Mouse (Mus musculus) limb, embryonic 13.5 days (tissue): Measurements from ENCODE around the gene Bmpr1b. TPM values are rescaled to one million over a fixed set of nuclear protein-coding genes. Genes with fewer than 3 reads are reported as not detected.

ENCODE experiments used
- ATAC-seq: fragments of 200-750 bp; cut with Nextera tagmentation; 2 replicates; pipeline ENCODE4 v1.8.0; 2017; ENCODE audit warnings: low read depth, moderate number of reproducible peaks, moderate TSS enrichment; ENCODE audit not compliant: low FRiP score
- H3K27ac ChIP-seq: fragments of 300-500 bp; sonication (generic); 2 replicates; pipeline ENCODE4 v1.5.1; 2015; ENCODE audit warnings: inconsistent platforms, mild to moderate bottlenecking, moderate library complexity
- H3K27me3 ChIP-seq: fragments of 300-500 bp; sonication (generic); 2 replicates; pipeline ENCODE4 v1.6.1; 2015; ENCODE audit warnings: mild to moderate bottlenecking, inconsistent platforms
- H3K36me3 ChIP-seq: fragments of 300-500 bp; sonication (generic); 2 replicates; pipeline ENCODE4 v1.6.1; 2015; ENCODE audit warnings: inconsistent platforms, mild to moderate bottlenecking, moderate library complexity
- H3K4me1 ChIP-seq: fragments of 300-500 bp; sonication (generic); 2 replicates; pipeline ENCODE4 v1.6.1; 2015; ENCODE audit warnings: inconsistent platforms
- H3K4me2 ChIP-seq: fragments of 300-500 bp; sonication (generic); replicated peaks from 2 replicates; pipeline ENCODE4 v1.6.1; 2015; ENCODE audit warnings: inconsistent platforms, mild to moderate bottlenecking, moderate library complexity
- H3K4me3 ChIP-seq: fragments of 300-500 bp; sonication (generic); 2 replicates; pipeline ENCODE4 v1.5.1; 2015; ENCODE audit warnings: moderate library complexity, mild to moderate bottlenecking, inconsistent platforms
- H3K9ac ChIP-seq: fragments of 300-500 bp; sonication (generic); 2 replicates; pipeline ENCODE4 v1.6.1; 2015; ENCODE audit warnings: mild to moderate bottlenecking, inconsistent platforms
- H3K9me3 ChIP-seq: fragments of 300-500 bp; sonication (generic); 2 replicates; pipeline ENCODE4 v1.6.1; 2016; ENCODE audit warnings: inconsistent platforms
- WGBS: fragments of 180-500 bp; shearing (Covaris S2); methylation state at CpG from one replicate; pipeline ENCODE4 v1.1.7; 2015; 5-methylcytosine and 5-hydroxymethylcytosine counted together
- polyA plus RNA-seq: library from polyadenylated mRNA; unstranded; fragments of >200 nt; fragmentation: Nextera tagmentation; extraction: Ambion mirVana; gene quantifications from 2 replicates; pipeline ENCODE4 v1.2.1, GENCODE M21; 2015

The Bmpr1b gene
- polyA plus RNA-seq, 1 experiment from 2014 or later, result 15.6 TPM

DNA sequence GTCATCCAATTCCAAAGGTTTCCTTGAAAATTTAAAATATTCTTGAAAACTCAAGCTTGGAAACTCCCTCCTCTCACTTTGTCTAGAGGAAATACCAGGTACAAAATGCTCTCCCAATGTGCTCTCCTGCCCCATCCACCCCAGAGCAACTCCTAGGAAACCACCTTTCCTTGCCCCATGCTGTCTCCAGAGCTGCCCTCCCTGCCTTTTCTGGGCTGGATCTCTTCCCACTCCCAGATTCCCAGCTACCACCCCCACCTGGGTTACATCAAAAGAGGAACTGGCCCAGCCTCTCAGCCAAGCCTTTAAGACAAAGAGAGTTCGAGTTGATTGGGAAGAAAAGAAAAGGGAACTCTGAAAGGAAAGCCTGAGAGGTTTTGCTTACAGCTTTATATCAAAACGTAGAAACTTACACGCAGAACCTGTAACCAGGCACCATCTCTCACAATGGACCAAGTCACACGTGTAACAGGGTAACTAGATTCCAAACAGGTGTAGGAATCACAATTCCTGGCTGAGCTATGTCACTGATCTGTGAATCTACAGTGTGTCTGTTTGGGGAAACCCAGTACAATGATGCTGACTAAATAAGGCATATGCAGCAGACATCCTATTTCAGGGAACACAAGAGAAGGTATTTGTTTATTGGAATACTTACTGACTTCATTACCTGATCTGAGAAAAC lies 272.2 kb downstream of the Bmpr1b start:
- H3K4me3 ChIP-seq, result no peak overlapping the region
- 0 out of 2 replicates have a peak, but pooled peaks cover 4% of the 10 kb centered on the region for H3K9me3 ChIP-seq
- no peak for ATAC-seq
- no peak overlapping the region for H3K4me2 ChIP-seq
- no peak overlapping the region; the same call in 1 of the 2 replicates for H3K27ac ChIP-seq
- H3K36me3 ChIP-seq, result no peaks in the 10 kb centered on the region
- no peaks in the 10 kb centered on the region for H3K27me3 ChIP-seq
- 22% methylated on average over 4 of the region's 4 CpGs for WGBS
- H3K4me1 ChIP-seq, result peaks cover 34% of the 10 kb centered on the region
- no peak overlapping the region for H3K9ac ChIP-seq

DNA sequence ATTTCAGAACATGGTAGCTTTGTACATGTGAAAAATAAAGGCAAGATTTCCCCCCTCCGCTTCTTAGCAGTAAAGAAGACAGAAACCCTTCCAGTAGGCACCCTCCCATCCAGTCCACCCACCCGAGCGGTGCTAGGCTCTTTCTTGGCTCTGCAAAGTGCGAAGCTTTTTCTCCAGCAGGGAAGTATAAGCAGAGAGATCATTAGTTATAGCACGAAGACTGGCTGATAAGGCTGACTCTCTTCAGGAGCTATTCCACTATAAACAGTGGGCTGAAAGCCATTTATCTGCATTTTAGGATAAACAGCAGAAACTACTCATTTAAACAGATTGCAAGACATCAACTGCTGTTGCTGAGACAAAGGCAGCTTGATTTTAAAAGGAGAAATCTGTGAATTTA lies 274.1 kb downstream of the Bmpr1b start:
- Histone ChIP-seq H3K9me3 (0 out of 2 replicates have a peak, but pooled peaks cover under 1% of the 10 kb centered on the region), H3K4me1 (peaks cover 34% of the 10 kb centered on the region), H3K4me3 (no peak overlapping the region), H3K4me2 (no peak overlapping the region), H3K27ac (peak overlapping the region; percentile 3; the same call in 1 of the 2 replicates), H3K27me3 (no peaks in the 10 kb centered on the region), H3K36me3 (no peaks in the 10 kb centered on the region), H3K9ac (no peak overlapping the region)
- no peak for ATAC-seq
- WGBS, result 54% methylated on average over 5 of the region's 5 CpGs

DNA sequence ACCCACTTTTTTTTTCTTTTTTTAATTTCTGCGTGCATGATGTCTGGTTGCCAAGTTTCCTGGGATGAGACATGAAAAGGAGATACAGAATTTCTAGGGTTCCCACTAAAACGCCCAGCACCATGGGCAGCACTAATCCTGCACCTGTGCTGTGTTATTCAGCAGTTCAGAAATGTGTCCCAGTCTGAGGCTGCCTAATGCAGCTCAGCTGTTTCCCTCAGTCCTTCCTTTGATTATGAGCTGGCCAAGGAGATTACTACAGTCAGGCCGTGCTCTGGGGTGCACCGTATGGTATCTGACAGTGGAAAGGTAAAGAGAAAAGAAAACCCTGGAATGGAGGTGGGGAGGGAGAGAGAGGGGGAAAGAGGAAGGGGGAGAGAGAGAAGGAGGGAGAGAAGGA lies 278.6 kb downstream of the Bmpr1b start:
- H3K9me3 ChIP-seq, result no peaks in the 10 kb centered on the region
- no peak overlapping the region for H3K27ac ChIP-seq
- H3K36me3 ChIP-seq, result no peaks in the 10 kb centered on the region
- H3K4me3 ChIP-seq, result no peak overlapping the region
- peak; percentile 90; the same call in 1 of the 2 replicates for ATAC-seq
- H3K4me2 ChIP-seq, result no peak overlapping the region
- no peaks in the 10 kb centered on the region; the same call in 1 of the 2 replicates for H3K27me3 ChIP-seq
- no peak overlapping the region for H3K9ac ChIP-seq
- whole genome bisulfite sequencing, result 24% methylated on average over 4 of the region's 4 CpGs
- peaks cover 15% of the 10 kb centered on the region for H3K4me1 ChIP-seq

GRCm38 (mm10) chr3:141887476-141888274 lies 281.6 kb downstream of the Bmpr1b start:
- H3K4me1 ChIP-seq, result peaks cover 5% of the 10 kb centered on the region; the same call in 1 of the 2 replicates
- no peak overlapping the region for H3K4me3 ChIP-seq
- ATAC-seq, result no peak
- H3K36me3 ChIP-seq, result no peaks in the 10 kb centered on the region
- WGBS, result 48% methylated on average over 4 of the region's 4 CpGs
- no peak overlapping the region for H3K27ac ChIP-seq
- H3K27me3 ChIP-seq, result no peaks in the 10 kb centered on the region; the same call in 1 of the 2 replicates
- no peak overlapping the region for H3K9ac ChIP-seq
- H3K9me3 ChIP-seq, result no peaks in the 10 kb centered on the region
- H3K4me2 ChIP-seq, result no peak overlapping the region

GRCm38 (mm10) chr3:141884190-141884589 lies 285.0 kb downstream of the Bmpr1b start:
- WGBS, result 93% methylated on average over 5 of the region's 5 CpGs
- Histone ChIP-seq H3K27me3 (no peaks in the 10 kb centered on the region; the same call in 1 of the 2 replicates), H3K27ac (no peak overlapping the region), H3K9ac (no peak overlapping the region), H3K9me3 (no peaks in the 10 kb centered on the region), H3K4me1 (0 out of 2 replicates have a peak, but pooled peaks cover 5% of the 10 kb centered on the region), H3K4me2 (no peak overlapping the region), H3K4me3 (no peak overlapping the region), H3K36me3 (0 out of 2 replicates have a peak, but pooled peaks cover 4% of the 10 kb centered on the region)
- no peak for ATAC-seq

- Histone ChIP-seq H3K9me3 (no peaks in the 10 kb centered on the region), H3K4me2 (no peak overlapping the region), H3K4me1 (no peaks in the 10 kb centered on the region), H3K9ac (no peak overlapping the region), H3K27ac (no peak overlapping the region), H3K27me3 (no peaks in the 10 kb centered on the region), H3K4me3 (no peak overlapping the region), H3K36me3 (0 out of 2 replicates have a peak, but pooled peaks cover 4% of the 10 kb centered on the region)
- no peak for ATAC-seq
- 82% methylated on average over 2 of the region's 2 CpGs for WGBS
Observed at GRCm38 (mm10) chr3:141882496-141882895, 286.7 kb downstream of the Bmpr1b start.

DNA sequence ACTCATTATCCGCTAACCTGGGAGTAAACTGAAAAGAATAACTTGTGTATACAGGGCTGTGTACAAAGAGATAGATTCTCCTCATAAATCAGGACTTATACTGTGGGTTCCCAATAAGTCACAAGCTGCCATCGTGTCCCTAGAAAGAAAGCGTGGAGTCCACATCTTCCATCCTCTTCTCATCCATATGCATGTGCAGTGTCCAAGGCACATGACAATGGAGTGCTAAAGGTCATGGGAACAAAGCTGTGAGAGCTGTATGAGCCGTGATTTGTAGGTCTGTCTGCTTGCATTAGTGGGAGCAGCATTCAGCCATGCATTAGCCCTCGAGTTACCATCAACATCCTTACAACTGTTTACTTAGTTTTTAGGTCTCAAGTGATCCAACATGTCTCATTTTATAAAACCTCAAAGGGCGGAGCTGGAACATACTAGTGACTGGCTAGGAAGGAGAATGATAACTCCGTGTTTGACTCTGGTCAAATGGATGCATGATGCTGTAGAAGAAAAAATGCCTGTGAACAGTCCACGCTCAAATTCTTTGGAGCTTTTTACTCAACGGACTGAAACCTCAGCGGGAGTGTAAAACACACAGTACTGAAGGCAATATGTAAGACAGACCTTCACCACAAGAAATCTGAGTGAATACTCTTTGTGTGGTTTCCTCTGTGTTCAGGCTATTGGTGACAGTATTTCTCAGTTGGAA lies 296.7 kb downstream of the Bmpr1b start:
- Histone ChIP-seq H3K9ac (no peak overlapping the region), H3K4me2 (no peak overlapping the region), H3K9me3 (0 out of 2 replicates have a peak, but pooled peaks cover 4% of the 10 kb centered on the region), H3K4me1 (no peaks in the 10 kb centered on the region), H3K36me3 (peaks cover 18% of the 10 kb centered on the region), H3K27me3 (no peaks in the 10 kb centered on the region), H3K27ac (no peak overlapping the region), H3K4me3 (no peak overlapping the region)
- WGBS, result 86% methylated on average over 10 of the region's 10 CpGs
- no peak for ATAC-seq

DNA sequence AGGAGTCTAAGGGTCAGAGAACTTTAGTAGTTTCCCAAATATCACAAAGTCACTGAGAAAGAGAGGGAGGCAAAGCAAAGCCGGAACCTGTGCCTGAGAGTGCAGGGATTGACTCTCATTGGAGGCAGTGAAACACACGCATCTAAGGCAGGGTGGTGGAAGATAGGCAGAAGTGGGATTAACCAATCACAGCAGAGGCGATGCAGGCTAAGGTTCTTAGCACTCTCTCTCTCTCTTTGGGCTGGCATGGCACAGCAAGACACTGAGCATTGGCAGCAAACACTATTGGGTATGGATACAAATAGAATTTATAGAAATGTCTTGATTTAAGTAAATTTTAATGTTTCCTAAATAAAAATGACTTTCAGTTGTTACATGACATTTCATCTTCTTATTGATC lies 297.4 kb downstream of the Bmpr1b start:
- 83% methylated on average over 3 of the region's 3 CpGs for WGBS
- no peak for ATAC-seq

GRCm38 (mm10) chr3:141862816-141863461 lies 306.3 kb downstream of the Bmpr1b start:
- Histone ChIP-seq H3K4me1 (no peaks in the 10 kb centered on the region), H3K27ac (no peak overlapping the region), H3K4me2 (peak overlapping the region; percentile 31; the same call in 1 of the 2 replicates), H3K36me3 (no peaks in the 10 kb centered on the region), H3K9me3 (no peaks in the 10 kb centered on the region), H3K4me3 (no peak overlapping the region), H3K9ac (no peak overlapping the region), H3K27me3 (0 out of 2 replicates have a peak, but pooled peaks cover 5% of the 10 kb centered on the region)
- ATAC-seq, result peak; percentile 66
- 22% methylated on average over 13 of the region's 13 CpGs for WGBS

More for the DNA sequence above, 297.4 kb downstream of the Bmpr1b start:
- H3K9ac ChIP-seq, result no peak overlapping the region
- H3K4me2 ChIP-seq, result no peak overlapping the region
- no peak overlapping the region for H3K27ac ChIP-seq
- no peaks in the 10 kb centered on the region for H3K4me1 ChIP-seq
- no peak overlapping the region for H3K4me3 ChIP-seq
- 0 out of 2 replicates have a peak, but pooled peaks cover 4% of the 10 kb centered on the region for H3K9me3 ChIP-seq
- no peaks in the 10 kb centered on the region for H3K27me3 ChIP-seq
- H3K36me3 ChIP-seq, result peaks cover 18% of the 10 kb centered on the region

- Histone ChIP-seq H3K9ac (no peak overlapping the region), H3K4me3 (no peak overlapping the region), H3K4me1 (peaks cover 2% of the 10 kb centered on the region; the same call in 1 of the 2 replicates), H3K4me2 (no peak overlapping the region), H3K27ac (no peak overlapping the region), H3K9me3 (no peaks in the 10 kb centered on the region), H3K27me3 (0 out of 2 replicates have a peak, but pooled peaks cover 1% of the 10 kb centered on the region), H3K36me3 (peaks cover 18% of the 10 kb centered on the region)
- WGBS, result 74% methylated on average over 8 of the region's 8 CpGs
- peak; percentile 80 for ATAC-seq
Observed at GRCm38 (mm10) chr3:141857123-141857522, 312.1 kb downstream of the Bmpr1b start.

GRCm38 (mm10) chr3:141854339-141854738 lies 314.9 kb downstream of the Bmpr1b start:
- Histone ChIP-seq H3K27me3 (no peaks in the 10 kb centered on the region), H3K4me2 (no peak overlapping the region), H3K27ac (no peak overlapping the region), H3K4me3 (no peak overlapping the region), H3K4me1 (peaks cover 10% of the 10 kb centered on the region; the same call in 1 of the 2 replicates), H3K9ac (no peak overlapping the region), H3K9me3 (no peaks in the 10 kb centered on the region), H3K36me3 (peaks cover 18% of the 10 kb centered on the region)
- 75% methylated on average over 4 of the region's 4 CpGs for WGBS
- ATAC-seq, result no peak
